Mouse (Mus musculus) kidney, embryonic 14.5 days (tissue): ENCODE measurements around the gene Ank2. TPM values are rescaled to one million over a fixed set of nuclear protein-coding genes. Genes with fewer than 3 reads are reported as not detected.

Experiments used
- ATAC-seq: fragments of 200-750 bp; cut with Nextera tagmentation; 2 replicates; pipeline ENCODE4 v1.8.0; 2017; ENCODE audit warnings: moderate number of reproducible peaks, mild to moderate bottlenecking, moderate TSS enrichment, moderate library complexity; ENCODE audit not compliant: low FRiP score, low TSS enrichment
- H3K27ac ChIP-seq: fragments of 300-500 bp; sonication (generic); 2 replicates; pipeline ENCODE4 v1.5.1; 2014; ENCODE audit warnings: low read depth, mild to moderate bottlenecking, low read length, moderate library complexity, mixed read lengths
- H3K27me3 ChIP-seq: fragments of 300-500 bp; sonication (generic); 2 replicates; pipeline ENCODE4 v1.6.1; 2014; ENCODE audit warnings: mild to moderate bottlenecking, low read length; ENCODE audit not compliant: control insufficient read depth, insufficient read depth
- H3K36me3 ChIP-seq: fragments of 300-500 bp; sonication (generic); 2 replicates; pipeline ENCODE4 v1.6.1; 2014; ENCODE audit warnings: low read length, mixed read lengths; ENCODE audit not compliant: control insufficient read depth, insufficient read depth
- H3K4me1 ChIP-seq: fragments of 300-500 bp; sonication (generic); 2 replicates; pipeline ENCODE4 v1.6.1; 2014; ENCODE audit warnings: low read length, mixed read lengths; ENCODE audit not compliant: control insufficient read depth, insufficient read depth
- H3K4me2 ChIP-seq: fragments of 300-500 bp; sonication (generic); replicated peaks from 2 replicates; pipeline ENCODE4 v1.6.1; 2014; ENCODE audit warnings: low read depth, mild to moderate bottlenecking, low read length
- H3K4me3 ChIP-seq: fragments of 300-500 bp; sonication (generic); 2 replicates; pipeline ENCODE4 v1.5.1; 2014; ENCODE audit warnings: mild to moderate bottlenecking, low read length
- H3K9ac ChIP-seq: fragments of 300-500 bp; sonication (generic); 2 replicates; pipeline ENCODE4 v1.6.1; 2014; ENCODE audit warnings: low read depth, mild to moderate bottlenecking, low read length, moderate library complexity
- H3K9me3 ChIP-seq: fragments of 300-500 bp; sonication (generic); 2 replicates; pipeline ENCODE4 v1.6.1; 2016; ENCODE audit warnings: low read length; ENCODE audit not compliant: control insufficient read depth
- WGBS: fragments of 180-500 bp; shearing (Covaris S2); extraction: QIAGEN DNeasy Blood & Tissue Kit; methylation state at CpG from one replicate; pipeline ENCODE4 v1.1.7; 2014; 5-methylcytosine and 5-hydroxymethylcytosine counted together
- polyA plus RNA-seq: library from polyadenylated mRNA; unstranded; fragments of >200 nt; fragmentation: Nextera tagmentation; extraction: Ambion mirVana; gene quantifications from 2 replicates; pipeline ENCODE4 v1.2.1, GENCODE M21; 2014

Gene Ank2
- polyA plus RNA-seq, 1 experiment from 2014 or later, result 11.5 TPM

DNA sequence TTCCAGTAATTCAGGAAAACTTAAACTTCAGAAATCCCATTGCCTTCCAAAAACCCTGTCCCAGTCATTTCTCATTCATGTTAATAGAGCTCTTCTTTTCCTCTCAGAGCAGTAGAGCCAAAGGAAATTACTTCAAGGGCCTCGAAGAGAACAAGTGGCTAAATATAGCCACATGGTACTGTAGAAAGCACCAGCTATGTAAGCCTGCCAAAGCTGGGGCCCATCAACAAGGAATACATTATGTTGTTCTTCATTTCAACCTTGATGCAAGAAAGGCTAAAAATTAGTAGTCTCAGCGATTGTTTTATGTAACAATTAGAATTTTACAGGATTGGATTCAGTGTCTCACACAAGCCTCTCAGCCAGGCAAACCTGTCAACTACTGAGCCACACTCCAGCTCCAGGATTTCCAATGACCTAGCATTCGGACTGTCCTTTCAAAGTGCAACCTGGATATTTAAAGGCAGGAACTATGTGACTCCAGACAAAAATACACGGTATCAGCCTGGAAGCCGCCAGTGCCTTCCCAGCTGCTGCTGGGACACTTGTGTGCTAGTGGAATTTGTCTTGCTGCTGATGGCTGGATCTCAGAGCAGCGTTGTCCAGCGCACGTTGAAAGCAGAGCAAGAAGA lies 26.2 kb upstream of the Ank2 start:
- H3K36me3 ChIP-seq, result no peaks in the 10 kb centered on the region
- no peak overlapping the region for H3K9ac ChIP-seq
- no peak for ATAC-seq
- H3K9me3 ChIP-seq, result no peaks in the 10 kb centered on the region
- 68% methylated on average over 8 of the region's 8 CpGs for WGBS
- no peaks in the 10 kb centered on the region for H3K27me3 ChIP-seq
- no peaks in the 10 kb centered on the region for H3K4me1 ChIP-seq
- no peak overlapping the region for H3K27ac ChIP-seq
- no peak overlapping the region for H3K4me2 ChIP-seq
- no peak overlapping the region for H3K4me3 ChIP-seq

DNA sequence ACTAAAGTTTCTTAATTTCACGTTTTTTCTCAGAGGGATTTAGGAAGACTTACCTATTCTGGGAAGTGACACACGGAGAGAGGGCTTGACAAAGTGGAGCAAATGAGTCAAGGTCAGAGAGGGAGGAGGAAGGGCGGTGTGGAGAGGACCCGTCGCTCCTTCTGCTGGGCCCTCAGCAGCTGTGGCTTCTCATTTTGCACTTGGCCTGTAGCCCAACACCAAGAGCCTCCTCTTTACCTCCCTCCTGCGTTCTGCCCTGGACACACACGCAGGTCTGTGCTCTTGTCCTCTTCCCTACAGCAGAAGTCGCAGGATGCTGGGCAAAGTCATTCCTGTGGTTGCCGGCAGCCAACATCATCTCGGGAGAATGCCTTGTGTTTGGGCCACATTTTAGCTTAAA lies 22.0 kb upstream of the Ank2 start:
- H3K4me2 ChIP-seq, result no peak overlapping the region
- 67% methylated on average over 10 of the region's 10 CpGs for WGBS
- no peaks in the 10 kb centered on the region for H3K4me1 ChIP-seq
- ATAC-seq, result no peak
- no peak overlapping the region for H3K9ac ChIP-seq
- no peaks in the 10 kb centered on the region for H3K36me3 ChIP-seq
- H3K9me3 ChIP-seq, result no peaks in the 10 kb centered on the region
- no peak overlapping the region for H3K27ac ChIP-seq
- H3K4me3 ChIP-seq, result no peak overlapping the region
- H3K27me3 ChIP-seq, result no peaks in the 10 kb centered on the region

DNA sequence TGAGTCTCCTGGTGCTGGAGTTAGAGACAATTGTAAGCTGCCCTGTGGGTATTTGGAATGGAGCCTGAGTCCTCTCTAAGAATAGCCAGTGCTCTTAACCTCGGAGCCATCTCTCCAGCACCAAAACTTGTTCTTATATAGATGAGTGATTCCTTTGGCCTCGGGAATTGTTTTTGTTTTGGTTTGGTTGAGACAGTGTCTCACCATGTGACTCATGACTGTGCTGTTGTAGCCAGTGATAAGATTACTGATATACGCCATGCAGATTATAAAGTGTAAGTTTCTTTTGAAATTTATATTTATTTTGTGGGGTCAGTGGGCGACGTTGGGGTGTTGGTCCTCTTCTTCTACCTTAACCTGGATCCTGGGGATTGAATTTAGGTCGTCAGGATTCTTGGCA lies 21.1 kb upstream of the Ank2 start:
- Histone ChIP-seq H3K27ac (no peak overlapping the region), H3K4me2 (no peak overlapping the region), H3K9me3 (no peaks in the 10 kb centered on the region), H3K4me1 (no peaks in the 10 kb centered on the region), H3K36me3 (no peaks in the 10 kb centered on the region), H3K4me3 (no peak overlapping the region), H3K27me3 (no peaks in the 10 kb centered on the region), H3K9ac (no peak overlapping the region)
- no peak for ATAC-seq
- 81% methylated on average over 6 of the region's 6 CpGs for WGBS

DNA sequence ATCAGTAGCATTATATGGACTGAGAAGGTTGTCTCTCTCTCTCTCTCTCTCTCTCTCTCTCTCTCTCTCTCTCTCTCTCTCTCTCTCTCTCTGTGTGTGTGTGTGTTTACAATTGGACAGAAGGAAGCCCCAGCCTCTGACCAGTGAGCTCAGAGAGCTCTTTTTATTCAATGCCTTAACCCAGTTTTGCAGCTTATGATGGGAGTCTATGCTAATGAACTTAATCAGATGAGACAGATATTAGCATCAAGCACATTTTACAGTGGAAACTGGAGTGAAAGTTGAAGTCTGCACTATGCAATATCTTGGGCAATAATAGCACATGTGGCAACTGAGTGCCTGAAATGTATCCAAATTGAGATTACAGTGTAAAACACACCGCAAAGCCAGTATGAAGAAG lies 16.1 kb upstream of the Ank2 start:
- Histone ChIP-seq H3K9me3 (no peaks in the 10 kb centered on the region), H3K4me1 (no peaks in the 10 kb centered on the region), H3K27ac (no peak overlapping the region), H3K36me3 (no peaks in the 10 kb centered on the region), H3K27me3 (no peaks in the 10 kb centered on the region), H3K4me3 (no peak overlapping the region), H3K9ac (no peak overlapping the region), H3K4me2 (no peak overlapping the region)
- 87% methylated on average over 1 of the region's 1 CpGs for WGBS
- no peak for ATAC-seq

DNA sequence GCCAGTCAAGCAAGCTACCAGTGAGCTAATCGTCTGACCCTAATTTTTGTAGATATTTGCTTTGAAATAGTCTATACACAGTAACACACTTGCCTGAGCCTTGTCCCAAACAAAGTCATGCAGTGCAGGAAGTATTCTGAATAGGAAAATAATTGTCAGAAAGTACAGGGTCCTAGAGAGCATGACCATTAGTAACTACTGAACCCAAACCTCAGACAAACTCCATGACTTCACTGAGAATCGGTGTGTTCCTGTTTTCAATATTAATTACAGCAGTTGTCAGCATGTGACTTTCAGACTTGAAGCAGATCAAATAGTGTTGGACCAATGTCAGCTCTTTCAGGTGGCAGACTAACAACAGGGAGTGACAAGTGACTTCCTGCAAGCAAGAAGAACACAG lies 14.5 kb upstream of the Ank2 start:
- no peaks in the 10 kb centered on the region for H3K9me3 ChIP-seq
- no peaks in the 10 kb centered on the region for H3K36me3 ChIP-seq
- no peaks in the 10 kb centered on the region for H3K27me3 ChIP-seq
- H3K4me2 ChIP-seq, result no peak overlapping the region
- H3K4me1 ChIP-seq, result no peaks in the 10 kb centered on the region
- H3K4me3 ChIP-seq, result no peak overlapping the region
- ATAC-seq, result no peak
- no peak overlapping the region for H3K27ac ChIP-seq
- WGBS, result 75% methylated on average over 2 of the region's 2 CpGs
- no peak overlapping the region for H3K9ac ChIP-seq

DNA sequence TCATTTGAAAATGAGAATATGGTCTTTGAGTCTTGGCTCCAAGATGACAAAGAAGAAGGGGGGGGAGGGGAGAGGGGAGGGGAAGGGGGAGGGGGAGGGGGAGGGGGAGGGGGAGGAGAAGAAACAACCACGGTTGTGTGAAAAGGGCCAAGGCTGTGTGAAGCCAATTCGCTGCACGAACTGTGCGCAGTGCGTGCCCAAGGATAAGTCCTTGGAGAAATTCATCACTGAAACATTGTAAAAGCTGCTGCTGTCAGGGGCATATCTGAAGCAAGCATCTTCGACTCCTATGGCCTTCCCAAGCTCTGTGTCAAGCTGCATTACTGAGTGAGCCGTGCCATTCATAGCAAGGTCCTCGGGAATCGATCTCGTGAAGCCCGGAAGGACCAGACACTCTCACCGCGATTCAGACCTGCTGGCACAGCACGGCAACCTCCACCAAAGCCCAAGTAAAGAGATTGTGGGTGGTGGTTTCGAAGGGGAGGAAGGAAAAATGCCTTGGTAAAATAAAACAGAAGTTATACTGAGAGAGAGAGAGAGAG lies 13.7 kb upstream of the Ank2 start:
- WGBS, result 78% methylated on average over 15 of the region's 15 CpGs
- ATAC-seq, result no peak
- no peaks in the 10 kb centered on the region for H3K27me3 ChIP-seq
- H3K9ac ChIP-seq, result no peak overlapping the region
- H3K4me2 ChIP-seq, result no peak overlapping the region
- H3K4me3 ChIP-seq, result no peak overlapping the region
- H3K9me3 ChIP-seq, result no peaks in the 10 kb centered on the region
- no peaks in the 10 kb centered on the region for H3K4me1 ChIP-seq
- H3K27ac ChIP-seq, result no peak overlapping the region
- no peaks in the 10 kb centered on the region for H3K36me3 ChIP-seq

DNA sequence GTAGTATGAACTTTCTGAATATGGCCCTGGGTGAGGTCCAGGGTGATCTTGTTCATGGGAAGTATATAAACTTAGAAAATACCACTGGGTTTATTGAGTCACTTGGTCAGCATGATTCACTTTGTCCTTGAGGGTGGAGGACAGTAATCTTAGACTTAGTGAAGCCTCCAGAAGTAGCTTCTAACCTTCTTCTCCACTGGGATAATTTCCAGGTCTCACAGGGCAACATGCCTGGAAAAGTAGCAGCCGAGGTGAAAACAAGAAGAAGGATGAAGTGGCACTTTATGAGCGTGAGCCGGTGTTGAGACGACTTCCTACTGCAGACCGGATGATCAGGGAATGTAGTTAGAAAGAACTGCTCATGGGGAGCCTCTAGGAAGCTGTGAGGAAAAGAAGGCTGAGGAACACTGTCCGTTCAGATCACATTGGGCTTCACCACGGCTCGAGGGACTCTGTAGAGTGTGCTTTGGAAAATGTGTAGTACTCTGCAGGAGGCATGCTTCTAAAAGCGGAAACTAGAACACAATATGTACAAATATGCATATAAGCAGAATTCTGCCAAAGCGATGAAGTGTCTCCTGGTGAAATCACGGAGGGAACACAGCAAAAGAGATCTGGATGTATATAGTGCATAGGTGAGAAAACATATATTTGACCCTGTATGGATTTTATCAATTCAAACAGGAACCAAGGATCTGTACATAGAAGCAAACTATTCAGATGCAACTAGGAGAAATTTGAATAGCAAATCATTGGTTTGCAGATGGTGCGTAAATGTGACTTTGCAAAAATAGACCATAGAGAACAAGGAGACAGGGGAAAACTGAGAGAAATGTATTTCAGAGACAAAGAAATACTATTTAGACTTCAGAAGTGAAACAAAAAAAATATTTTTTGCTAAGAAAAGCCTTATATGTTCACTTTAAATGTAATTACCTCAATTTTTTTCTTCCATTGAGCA lies 12.9 kb upstream of the Ank2 start:
- Histone ChIP-seq H3K27me3 (no peaks in the 10 kb centered on the region), H3K36me3 (no peaks in the 10 kb centered on the region), H3K4me1 (no peaks in the 10 kb centered on the region), H3K27ac (no peak overlapping the region), H3K9ac (no peak overlapping the region), H3K9me3 (no peaks in the 10 kb centered on the region), H3K4me2 (no peak overlapping the region), H3K4me3 (no peak overlapping the region)
- WGBS, result 80% methylated on average over 12 of the region's 12 CpGs
- no peak for ATAC-seq

DNA sequence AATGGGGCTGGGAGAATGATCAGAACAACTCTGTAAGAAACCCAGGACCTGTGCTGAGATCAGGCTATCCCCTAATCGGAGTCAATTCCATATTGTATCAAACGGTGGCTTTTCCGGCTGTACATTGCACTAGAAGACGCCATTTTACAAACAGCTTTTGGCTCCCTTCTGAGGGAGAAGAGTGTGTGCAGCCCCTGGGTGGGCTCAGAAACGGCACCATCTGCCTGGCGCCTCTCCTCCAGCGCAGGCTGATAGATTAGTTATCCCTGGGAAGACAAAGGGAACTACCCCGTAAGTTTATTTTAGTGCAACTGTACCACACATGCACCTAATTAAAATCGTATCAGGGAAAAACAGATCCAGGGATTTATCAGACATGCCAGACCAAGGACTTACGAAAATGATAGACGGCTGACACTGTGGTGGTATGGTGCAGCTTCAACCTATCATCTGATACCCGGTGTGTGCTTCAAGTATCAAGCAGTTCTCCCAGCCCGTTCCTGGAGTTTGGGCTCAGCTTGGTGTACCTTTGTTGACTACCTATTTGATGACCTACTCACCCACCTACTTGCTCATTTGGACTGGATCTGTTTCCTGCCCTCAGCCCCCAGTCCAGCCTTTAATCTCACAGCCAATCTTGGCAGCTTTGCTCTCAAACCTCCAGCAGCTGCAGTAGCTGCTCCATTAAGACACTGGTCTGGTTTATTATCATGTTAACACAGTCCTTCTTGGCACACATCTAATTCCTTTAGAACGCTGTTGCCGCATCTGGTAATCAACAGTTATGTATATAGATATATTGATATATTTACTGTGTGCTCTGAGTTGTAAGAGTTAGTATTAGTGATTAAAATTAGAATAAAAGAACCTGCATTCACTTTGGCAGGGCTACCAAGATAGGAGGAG lies 9.0 kb upstream of the Ank2 start:
- Histone ChIP-seq H3K9ac (no peak overlapping the region), H3K9me3 (no peaks in the 10 kb centered on the region), H3K36me3 (no peaks in the 10 kb centered on the region), H3K4me2 (no peak overlapping the region), H3K4me3 (no peak overlapping the region), H3K4me1 (no peaks in the 10 kb centered on the region), H3K27ac (no peak overlapping the region), H3K27me3 (no peaks in the 10 kb centered on the region)
- no peak for ATAC-seq
- WGBS, result 85% methylated on average over 15 of the region's 15 CpGs
